Mouse (Mus musculus) monocyte, adult 2 months (primary cell): Measurements from ENCODE around the gene Gm20822.
"Not testable (repeated sequence)": the region's sequence is repeated elsewhere in the genome, so short reads cannot be mapped to it uniquely, and the experiment has no call there.

ENCODE experiments used
- DNase-seq, 2 experiments: peaks; one replicate each; pipeline ENCODE4 v3.0.0; 2022; ENCODE audit warnings: low spot score in 2 of 2, low read depth in 1 of 2

Gm20822 gene

DNA sequence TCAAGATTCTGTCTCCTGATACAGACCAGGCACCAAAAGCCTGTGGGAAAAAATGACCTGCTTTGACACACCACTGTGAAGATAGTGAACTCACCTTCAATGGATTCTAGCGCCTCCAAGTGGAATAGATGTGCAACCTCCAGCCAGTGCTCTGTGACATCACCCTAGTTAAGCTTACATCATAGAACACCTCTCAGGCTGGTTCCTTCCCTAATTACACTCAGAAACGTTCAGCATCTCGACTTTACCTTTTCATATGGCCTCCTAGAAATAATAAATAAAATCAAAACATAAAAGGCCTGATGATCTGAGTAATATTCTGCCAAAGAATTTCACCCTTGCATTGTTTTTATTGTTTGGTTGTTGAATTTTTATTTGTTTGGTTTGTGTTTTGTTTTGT lies at the start of gene Gm20822:
Gene Gm20822 (minus strand): TSS at position 101 of the 400 bp plus-strand sequence.
- DNase-seq: not testable (repeated sequence)
